Mouse (Mus musculus): ENCODE measurements around the gene Nin.

Gene Nin

DNA sequence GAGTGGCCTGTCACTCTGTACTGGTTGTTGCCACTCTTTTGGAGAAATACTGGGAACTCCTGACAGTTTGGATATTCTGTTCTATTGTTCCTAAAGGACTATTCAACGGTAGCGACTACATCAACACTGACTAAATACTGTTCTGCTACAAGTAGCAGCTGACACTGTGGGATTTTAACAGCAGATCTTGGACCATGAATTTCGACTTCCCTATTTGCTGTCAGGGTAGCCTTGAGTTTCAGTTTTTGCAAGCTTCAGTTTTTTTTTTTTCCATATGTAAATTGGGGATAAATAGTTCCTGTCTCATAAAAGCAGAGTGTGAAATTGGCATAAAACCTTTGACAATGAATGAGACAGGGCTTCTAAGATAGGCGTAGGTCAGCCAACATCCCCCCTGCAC lies 103.2 kb downstream of the Nin start:
- 76% methylated on average over 4 of the region's 4 CpGs for WGBS

DNA sequence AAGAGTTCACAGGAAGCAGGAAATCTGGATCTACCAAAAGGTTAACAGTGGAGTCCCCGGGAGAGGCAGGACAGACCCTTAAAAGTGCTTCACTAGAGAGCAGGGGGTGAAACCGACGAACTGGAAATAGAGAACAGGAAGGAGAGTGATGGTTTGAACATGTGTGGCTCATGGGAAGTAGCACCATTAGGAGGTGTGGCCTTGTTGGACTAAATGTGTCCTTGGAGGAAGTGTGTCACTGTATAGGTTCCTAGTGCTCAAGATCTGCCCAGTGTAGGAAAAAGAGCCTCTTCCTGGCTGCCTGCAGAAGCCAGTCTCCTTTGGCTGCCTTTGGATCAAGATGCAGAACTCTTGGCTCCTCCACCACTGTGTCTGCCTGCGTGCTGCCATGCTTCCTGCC lies 108.4 kb downstream of the Nin start:
- 81% methylated on average over 4 of the region's 4 CpGs for WGBS

DNA sequence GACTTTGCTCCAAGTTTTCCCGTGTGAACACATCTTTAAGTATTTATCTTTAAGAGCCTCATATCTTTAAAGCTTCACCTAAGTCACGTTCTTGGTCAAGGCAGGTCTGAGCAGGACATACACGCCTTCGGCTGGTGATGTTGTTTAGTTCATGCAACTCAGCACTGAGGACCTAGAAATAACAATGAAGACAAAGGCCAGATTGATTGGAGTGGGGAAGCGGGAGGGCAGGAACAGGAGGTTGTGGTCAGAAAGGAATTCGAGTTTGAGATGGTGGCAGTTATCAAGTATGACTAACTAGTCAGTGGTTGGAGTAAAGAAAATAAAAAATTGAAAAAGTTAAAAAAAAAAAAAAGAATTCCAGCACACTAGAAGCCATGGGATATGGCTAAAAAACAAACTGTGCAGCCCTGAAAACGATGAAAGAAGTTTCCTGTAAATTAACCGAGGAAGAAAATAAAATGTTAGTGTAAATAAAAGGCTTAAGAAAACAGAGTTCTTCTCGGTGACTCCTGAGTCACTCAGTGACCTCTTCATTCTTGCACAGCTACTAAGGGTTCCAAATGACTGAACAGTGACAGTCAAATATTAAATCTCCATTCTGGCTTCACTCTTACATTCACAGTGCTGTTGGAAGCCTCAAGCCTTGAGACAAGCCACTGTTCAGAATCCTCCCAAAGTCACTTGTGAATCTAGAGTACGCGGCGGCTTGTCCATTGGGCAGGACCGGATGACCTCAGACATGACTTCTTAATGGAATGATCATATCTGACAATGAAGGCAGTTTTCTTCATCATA lies 115.1 kb downstream of the Nin start:
- 84% methylated on average over 13 of the region's 13 CpGs for WGBS

DNA sequence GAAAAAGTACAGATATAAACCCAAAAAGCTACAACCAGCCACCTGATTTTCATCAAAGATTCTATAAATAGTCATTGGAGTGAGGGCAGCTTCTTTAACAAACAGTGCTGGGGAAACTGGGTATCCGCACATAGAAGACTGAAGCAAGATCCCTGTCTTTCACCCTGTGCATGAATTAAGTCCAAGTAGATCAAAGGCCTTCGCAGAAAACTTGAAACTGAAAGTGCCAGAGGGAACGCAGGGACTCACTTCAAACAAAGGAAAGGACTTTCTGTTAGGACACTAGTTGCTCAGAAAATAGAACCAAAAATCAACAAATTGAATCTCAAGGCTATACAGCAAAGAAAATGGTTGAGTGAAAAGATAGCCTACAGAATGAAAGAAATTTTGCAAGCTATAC lies 118.1 kb downstream of the Nin start:
- 66% methylated on average over 3 of the region's 3 CpGs for WGBS

DNA sequence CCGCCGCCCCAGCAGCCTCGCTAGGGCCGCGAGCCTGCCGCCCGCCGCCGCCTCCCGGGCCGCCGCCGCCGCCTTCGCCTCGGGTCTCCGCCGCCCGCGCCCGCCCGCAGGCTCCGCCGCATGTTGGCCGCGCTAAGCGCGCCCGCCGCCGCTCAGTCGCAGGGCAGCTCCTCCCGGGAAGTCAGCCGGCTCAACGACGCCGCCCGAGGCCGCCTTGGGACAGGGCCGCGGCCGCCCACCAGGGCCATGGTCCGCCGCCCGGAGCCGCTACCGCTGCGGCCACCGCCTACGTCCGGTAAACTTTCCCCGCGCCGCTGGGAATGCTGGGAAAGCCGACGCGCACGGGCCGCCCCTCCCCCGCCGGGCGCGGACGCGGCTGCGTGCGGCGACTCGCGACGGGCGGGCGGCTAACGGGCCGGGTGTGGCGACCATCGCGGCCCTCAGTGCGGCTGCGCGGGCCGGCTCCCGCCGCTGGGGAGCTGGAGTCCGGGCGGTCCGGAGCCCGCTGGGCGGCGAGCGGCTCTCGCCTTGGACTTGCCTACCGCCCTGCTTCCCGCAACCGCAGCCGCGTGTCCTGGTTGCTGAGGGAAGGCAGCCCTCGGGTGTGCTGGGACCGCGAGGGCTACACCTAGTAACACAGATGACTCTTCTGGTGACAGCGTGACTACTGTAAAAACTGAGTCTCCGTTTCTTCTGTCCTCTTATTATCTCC lies 126.6 kb downstream of the Nin start, which contains the start of gene Sav1:
Sav1 (minus strand) TSS at position 217 of the 712 bp plus-strand sequence.
- WGBS, result under 1% methylated on average over 102 of the region's 102 CpGs

DNA sequence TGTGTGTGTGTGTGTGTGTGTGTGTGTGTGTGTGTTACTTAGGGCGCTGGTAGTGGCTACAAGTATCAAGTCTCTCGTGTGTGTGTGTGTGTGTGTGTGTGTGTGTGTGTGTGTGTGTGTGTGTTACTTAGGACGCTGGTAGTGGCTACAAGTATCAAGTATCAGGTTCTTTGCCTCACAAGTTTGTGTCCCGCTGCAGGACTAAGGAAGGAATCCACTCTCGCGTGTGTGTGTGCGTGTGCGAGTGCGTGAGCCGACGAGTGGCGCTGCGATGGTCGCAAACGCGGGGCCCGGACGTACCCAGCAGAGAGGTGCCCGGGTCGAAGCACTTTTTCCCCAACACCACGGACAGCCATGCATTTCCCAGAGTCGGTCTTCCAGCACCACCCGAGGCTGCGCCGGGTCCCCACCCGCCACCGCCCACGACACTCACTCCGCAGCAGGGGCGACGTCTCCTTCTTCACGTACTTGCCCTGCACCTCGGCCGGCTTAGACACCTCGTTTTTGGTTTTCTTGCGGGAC lies 127.2 kb downstream of the Nin start:
- under 1% methylated on average over 36 of the region's 36 CpGs for WGBS

DNA sequence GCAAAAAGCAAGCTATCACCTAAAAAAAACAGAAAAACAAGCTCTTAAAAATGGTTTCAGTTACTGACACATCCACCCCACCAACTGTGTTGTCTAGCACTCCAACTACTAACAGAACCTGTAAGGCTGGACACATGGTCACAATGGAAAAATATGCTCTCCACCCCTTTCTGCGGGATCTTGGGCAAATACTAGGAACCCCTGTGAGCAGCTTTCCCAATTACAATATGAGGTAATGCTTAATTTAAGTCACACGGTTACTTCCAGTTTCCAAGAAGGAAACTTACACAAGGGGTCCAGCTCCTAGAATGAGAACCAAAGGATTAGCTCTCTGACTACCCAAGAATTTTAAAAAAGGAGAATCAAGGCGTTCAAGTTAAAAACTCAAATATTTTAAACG lies 128.0 kb downstream of the Nin start:
- WGBS, result 9% methylated on average over 4 of the region's 4 CpGs

DNA sequence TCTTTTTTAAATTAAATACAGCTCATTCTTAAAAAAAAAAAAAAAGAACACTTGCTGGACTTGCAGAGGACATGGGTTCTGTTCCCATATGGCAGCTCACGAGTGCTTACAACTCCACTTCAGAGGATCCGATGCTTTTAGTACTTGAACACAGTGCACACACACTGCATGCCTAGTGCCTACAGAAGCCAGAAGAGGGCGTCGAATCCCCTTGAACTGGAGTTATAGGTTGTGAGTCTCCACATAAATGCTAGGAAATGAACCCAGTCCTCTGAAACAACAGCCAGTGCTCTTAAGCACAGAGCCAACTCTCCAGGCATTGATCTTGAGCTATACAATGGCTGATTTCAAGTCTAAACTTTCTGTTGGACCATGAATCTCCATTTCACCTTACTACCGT lies 130.6 kb downstream of the Nin start:
- 62% methylated on average over 5 of the region's 5 CpGs for WGBS

DNA sequence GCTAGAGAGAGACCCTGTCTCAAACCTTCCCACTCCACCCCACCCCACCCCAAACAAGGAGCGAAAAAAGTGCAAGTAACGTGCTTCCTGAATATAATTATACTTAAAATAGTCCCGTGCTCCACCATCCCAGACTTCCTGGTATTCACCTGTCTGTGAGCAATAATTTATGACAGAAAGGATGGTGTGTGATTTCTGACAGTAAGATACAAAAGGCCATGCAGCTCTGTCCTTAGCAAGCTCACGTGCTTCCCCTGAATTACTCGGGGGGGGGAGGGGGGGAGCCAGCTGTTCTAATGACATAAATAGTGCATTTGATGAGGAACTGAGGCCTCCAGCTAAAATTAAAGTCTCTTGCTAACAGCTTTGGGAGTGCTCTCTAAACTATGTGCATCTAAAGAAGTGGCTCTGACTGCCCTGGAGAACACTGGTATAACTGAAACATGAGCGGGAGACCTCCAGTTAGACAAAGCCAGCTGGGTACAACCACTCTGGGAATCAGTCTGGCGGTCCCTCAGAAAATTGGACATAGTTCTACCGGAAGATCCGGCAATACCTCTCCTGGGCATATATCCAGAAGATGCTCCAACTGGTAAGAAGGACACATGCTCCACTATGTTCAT lies 136.0 kb downstream of the Nin start:
- WGBS, result 26% methylated on average over 9 of the region's 9 CpGs

DNA sequence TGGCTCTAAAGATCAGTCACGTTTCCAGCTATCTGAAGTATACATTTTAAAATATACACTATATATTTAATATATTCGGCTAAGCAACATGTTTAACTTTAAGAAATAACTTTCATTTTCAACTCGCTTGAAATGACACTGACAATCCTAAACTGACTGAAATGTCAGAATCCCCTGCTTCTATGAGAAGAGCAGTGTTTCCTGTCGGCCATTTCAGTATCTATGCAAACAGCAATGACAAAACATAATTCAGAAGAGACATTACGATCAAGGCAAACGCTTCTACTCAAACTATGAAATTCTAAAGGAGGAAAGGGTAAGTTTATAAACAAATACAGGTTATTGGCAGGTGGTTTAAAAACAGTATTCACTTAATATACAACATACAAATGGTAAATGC lies 136.8 kb downstream of the Nin start:
- 68% methylated on average over 6 of the region's 6 CpGs for WGBS

DNA sequence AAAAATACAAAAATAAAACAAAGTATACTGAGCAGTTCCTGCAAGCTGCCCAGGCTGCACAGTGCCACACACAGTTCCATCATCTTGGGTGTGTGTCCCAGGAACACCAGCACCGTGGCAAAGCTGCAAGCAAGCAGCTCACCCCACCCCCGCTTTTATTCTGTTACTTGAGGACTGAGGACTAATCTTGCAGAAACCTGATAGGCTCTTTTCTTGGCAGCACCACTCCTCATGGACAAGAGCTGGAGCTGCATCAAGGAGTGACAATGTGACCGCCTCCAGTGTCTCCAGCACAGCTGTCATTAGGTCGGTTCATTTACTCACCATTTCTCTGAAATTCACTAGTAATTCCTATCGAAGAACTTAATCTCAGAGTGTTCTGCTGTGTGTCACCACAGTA lies 145.4 kb downstream of the Nin start:
- WGBS, result 49% methylated on average over 5 of the region's 5 CpGs

DNA sequence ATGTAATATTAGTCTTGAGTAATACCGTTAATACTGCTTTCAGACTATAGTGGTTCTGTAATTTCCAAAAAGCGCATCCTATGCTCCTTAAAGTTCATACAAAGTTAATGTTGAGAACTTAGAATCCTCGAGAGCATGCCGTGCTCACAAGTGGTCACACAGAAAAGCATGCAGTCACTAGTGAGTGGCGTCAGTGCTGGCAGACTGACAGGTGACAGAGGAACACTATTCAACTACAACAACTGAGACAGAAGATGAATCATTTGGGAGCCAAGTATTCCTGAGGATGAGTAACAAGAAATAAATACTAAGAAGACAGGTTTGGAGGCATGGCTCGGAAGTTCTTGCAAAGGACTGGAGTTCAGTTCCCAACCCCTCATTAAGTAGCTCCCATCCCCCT lies 146.4 kb downstream of the Nin start:
- 73% methylated on average over 6 of the region's 6 CpGs for WGBS

DNA sequence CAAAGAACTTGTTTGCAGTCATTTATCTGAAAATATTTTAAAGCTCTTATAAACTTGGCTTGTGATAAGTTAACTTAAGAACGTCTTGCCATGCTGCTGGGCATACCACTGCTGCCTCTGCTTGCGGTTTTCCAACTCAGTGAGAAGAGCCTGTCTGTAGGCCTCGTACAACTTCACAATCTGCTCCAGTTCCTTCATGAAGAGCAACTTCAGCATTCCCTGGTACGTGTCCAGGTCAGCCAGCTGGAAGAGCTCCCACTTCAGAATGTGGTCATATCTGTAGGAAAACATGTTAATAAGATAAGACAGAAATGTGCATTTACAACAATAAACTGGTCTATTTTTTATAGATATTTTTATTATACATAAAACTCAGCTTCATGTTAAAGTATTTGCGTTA lies 147.4 kb downstream of the Nin start:
- 54% methylated on average over 5 of the region's 5 CpGs for WGBS

DNA sequence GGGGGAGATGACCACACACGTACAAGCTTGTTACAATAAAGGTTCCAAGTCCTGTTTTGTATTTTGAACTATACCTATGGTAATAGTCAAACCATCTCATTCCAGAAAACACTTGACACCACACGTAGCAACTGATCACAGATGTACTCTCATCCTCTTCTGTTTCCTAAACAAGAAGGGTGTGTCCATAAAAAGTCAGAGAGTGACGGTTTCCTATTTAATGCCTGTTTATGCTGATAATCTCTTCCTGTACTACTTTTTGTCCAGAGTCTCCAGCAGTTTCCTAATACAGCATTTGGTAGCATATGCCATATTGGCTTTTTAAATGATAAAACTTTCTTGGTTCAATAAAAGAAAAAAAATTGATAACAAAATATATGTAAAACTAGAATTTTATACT lies 147.9 kb downstream of the Nin start:
- 50% methylated on average over 3 of the region's 3 CpGs for WGBS

DNA sequence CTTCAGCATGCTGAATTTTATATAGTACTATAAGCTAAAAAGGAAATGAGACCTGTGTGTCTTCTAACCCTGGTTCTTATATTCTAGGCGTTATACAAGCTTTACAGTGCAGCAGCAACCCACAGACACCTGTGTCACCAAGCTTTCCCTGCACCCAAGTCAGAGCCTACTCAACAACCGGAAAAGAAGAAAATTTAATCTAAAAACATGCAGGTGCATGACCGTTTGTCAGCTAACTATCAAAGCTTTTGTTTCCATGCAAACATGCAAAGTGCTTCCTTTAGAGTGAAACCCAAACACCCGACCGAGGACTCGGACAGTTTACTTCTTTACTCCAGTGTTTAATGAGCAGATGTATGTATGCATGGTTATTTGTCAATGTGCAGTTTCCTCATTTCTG lies 150.4 kb downstream of the Nin start:
- WGBS, result 67% methylated on average over 6 of the region's 6 CpGs

DNA sequence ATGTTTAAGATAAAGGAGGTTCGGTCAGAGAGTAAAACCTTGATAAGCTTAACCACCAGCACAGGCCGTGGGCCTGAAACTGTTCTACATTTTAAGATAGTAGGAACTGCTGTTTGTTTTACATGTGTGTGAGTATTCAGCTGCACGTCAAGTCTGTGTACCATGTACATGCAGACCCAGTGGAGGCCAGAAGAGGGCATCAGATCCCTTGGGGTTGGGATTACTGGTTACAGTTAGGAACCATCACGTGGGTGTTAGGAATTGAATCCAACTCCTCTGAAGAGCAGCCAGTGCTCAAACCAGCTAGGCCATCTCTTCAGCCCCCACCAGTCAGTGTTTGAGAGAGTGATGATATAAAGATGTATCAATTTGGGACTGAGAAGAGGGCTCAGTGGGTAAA lies 151.0 kb downstream of the Nin start:
- WGBS, result 35% methylated on average over 4 of the region's 4 CpGs
